Mouse (Mus musculus) layer of hippocampus, adult 9-11 months (tissue): ENCODE data around the gene Msmp.

ENCODE experiments used
- DNase-seq: peaks from one replicate; pipeline ENCODE4 v3.0.0; 2022

The Msmp gene

DNA sequence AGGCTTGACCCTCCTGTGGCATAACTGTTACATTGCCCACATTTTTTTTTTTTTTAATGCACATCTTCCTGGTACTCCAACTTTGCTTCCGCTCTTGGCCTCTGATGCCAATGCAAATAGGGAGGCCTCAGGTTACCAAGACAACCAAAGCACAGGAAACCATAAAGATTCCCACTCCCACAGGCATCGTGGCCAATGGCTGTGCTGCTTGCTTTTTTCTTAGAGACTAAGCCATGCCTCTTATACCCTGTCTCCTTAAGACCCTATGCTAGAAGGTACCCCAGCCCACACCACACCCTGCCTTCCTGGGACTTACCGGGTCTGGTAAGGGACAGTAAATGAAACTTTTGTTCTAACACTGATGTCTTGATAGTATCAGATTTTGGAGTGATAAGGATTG, 9.2 kb upstream of the Msmp start:
- DNase-seq, result no peak

DNA sequence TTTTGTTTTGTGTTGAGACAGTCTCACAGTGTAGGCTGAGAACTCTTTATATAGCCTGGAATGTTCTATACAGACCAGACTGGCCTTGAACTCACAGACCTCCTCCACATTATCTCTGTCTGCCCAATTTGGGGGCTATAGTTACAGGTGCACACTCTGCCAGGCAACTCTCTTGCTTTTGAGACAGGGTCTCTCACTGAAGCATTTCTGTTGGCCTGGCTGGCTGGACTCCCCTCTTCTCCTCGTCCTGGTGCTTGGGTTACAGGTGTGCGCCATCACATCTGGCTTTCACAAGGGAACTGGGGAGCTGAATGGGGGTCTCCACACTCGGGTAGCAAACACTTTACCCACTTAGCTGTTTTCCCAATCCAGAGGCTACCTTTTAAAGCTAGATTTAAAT, 7.7 kb upstream of the Msmp start:
- DNase-seq, result no peak

DNA sequence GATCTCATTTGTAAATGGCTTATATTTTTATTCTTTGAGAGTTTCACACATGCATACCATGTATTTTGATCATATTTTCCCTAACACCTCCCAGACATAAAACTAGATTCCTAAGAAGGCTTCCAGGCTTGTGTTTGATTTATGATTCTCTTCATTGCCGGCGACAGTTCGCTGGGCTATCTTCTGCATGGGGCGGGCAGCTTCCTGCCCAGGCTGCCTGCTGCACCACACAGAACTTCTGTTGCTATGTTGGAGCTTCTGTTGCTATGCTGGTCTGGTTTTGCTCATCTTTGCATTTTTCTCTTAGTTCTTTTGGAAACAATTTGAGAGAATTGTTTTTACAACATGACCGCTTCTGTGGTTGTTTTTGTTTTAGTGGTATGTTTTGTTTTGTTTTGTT, 7.2 kb upstream of the Msmp start:
- DNase-seq, result no peak

DNA sequence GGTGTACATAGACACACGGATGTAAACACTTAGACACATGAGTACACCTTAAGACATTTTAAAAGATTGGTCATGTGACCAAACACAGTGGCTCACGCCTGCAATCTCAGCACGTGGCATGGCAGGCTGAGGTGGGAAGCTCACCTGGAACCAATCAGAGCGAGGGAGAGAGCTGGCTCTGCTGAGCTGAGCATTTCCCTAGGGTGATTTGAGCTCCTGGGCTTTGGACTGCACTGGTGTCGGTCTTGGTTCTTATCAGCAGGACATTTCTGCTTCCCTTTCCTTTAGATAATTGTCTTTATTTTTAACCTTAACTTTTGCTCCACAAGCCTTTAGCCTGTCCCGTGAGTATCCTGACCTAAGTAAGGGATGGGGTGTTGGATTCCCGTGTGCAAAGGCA, 3.4 kb upstream of the Msmp start:
- no peak for DNase-seq

GRCm38 (mm10) chr4:43586411-43586810, 2.1 kb upstream of the Msmp start:
- no peak for DNase-seq

GRCm38 (mm10) chr4:43585682-43586081, 1.4 kb upstream of the Msmp start:
- no peak for DNase-seq

- no peak for DNase-seq
These were observed 873 bp downstream of the Msmp start for GRCm38 (mm10) chr4:43583421-43583820.

GRCm38 (mm10) chr4:43582241-43582640, 2.1 kb downstream of the Msmp start:
- DNase-seq, result no peak

DNA sequence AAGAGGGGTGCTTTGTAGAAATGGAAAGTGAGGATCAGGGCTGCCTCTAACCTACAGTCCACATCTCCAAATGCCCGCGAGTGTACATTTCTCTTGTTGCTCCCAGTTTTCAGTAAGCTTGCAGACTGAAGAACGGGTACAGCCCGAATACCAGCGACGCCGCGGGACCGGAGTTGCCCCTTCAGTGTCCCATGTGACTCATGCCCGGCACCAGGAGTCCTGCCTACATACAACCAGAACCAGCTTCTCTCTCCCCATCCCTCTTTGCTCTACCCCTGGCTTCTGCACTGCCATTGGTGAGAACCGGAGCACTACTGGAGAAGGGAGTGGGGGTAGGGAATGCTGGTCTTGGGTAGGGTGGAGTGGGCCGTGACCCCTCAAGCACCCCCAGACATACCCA, 2.9 kb downstream of the Msmp start:
- no peak for DNase-seq

DNA sequence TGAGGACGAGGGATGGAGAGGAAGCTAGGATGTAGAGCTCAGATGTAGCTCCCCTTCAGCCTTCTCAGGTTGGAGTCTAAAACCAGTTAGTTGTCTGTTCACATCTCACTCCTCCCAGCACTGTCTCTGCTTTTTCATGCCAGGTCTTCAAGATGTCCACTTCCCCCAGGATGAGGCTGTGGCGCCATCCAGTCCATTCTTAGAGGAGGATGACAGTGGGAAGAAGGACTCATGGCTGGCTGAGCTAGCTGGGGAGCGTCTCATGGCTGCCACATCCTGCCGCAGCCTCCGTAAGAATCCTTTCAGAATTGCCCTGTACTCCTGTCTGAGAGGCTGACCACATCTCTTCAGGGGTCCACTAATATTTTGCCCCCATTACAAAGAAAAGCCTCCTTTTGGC, 3.6 kb downstream of the Msmp start:
- DNase-seq, result no peak

- no peak for DNase-seq
These were observed 4.6 kb downstream of the Msmp start for GRCm38 (mm10) chr4:43579731-43580130.

GRCm38 (mm10) chr4:43579256-43579655, 5.0 kb downstream of the Msmp start:
- DNase-seq, result no peak

GRCm38 (mm10) chr4:43578376-43579204, 5.7 kb downstream of the Msmp start, which contains the start of the genes Rgp1 and Gba2:
Gene Rgp1, plus strand, starts transcription at chr4:43578715.
Gene Gba2, minus strand, starts transcription at chr4:43578873.
- DNase-seq, result peak; percentile 83

DNA sequence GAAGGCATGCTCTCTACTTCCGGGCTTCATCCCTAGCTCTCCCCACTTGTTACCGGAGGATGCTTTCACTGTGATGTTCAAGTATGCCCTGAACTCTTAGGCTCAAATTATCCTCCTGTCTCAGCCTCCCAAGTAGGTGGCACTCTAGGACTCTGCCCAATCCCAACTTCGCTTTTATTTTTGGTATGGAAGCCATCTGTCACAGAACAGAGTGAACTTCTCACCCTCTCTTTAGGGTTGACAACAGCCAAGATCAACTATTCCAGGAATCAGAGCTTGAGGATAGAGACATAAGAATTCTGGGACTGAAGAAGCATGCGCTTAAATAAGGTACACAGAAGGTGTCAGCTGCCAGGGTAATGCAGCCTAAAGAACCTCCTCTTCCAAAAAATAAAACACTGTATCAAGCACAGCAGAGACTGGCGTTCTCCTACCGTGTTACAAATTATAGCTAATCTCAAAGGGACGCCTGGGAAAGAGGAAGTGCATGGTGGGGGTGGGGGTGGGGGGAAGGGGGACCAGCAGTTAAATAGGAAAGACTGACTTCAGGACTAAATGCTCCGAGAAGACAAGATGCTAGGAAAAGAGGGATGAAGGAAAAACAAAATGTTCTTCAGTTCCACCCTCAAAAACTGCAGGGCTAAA, 6.9 kb downstream of the Msmp start:
- no peak for DNase-seq

DNA sequence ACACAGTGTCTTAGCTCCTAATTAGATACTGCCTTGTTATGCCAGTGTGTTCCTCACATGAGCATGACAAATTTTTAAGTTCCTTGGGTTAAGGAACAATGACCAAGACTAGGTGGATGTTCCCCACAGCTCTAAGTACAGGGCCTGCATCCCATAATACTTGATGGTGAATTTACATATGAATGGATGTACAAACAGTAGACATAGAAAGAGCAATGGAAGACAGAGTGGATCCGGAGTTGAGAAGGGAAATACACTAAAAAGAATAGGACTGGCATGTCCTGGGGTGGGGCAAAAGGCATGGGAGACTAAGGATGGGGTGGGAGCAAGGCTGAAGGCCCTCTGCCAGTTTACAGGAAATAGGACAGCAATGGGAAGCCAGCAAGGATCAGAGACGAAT, 8.9 kb downstream of the Msmp start:
- no peak for DNase-seq

DNA sequence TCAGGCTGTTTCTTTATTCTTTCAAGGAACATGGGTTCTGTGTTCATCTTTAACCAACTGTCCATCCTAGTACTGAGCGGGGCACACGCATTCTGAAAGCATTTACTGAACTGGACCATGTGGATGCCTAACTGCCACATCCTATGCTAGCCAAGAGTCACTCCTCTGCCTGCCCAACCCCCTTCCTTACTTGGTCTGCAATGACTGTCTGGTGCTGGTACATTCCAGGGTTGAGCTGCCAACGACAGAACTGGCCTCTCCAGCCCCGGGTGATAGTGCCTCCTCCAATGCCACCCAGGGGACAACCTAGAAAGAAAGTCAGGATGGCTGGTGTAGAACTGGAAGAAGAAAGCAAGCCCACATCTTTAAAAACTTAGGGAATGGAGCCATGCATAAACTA, 10.7 kb downstream of the Msmp start:
- no peak for DNase-seq

DNA sequence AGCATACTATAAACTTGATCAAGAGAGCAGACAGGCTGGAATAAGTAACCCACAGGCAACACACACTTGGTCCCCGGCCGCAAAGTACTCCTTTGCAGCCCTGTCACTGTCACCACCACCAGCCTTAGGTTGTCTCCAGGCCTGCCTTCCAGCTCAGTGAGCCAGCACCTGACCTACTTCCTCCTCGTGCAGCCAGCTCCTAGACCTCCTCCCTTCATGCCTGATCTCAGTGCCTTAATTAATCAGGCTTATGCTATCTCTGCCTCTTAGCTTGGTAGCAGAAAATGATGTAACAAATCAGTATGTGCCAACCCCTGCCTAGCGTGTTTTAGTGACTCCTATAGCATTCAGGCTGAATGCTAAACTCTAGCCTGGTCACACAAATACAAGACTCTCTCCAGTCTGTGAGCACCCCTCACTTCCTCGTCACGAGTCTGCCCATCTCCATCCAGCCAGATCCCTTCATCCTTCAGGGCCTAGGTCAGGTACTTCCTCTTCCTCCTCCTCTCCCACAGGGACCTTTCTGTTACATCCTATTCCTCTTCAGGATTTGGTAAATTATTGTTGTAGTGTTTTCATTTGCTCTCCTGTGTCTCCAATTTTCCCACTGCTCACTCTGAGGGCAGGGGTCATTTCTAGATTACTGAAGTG, 12.8 kb downstream of the Msmp start:
- DNase-seq, result no peak

- no peak for DNase-seq
These were observed 17.2 kb downstream of the Msmp start for GRCm38 (mm10) chr4:43567140-43567539.

DNA sequence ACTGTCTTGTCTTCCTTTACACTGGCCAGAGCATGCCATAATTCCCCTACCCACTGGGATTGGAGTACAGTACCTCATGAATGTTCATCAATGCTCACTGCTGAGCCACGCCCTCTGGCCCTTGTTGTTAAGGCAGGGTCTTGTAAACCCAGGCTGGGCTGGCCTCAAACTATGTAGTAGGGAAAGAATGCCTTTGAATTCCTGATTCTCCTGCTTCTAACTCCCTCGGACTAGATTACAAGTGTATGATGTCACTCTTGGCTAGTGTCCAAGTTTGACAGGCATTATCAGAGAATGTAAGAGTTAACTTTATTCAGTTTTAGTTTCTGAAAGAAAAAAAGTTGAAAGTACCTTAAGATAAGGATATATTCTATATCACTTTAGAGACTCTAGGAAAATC, 20.1 kb downstream of the Msmp start:
- no peak for DNase-seq

DNA sequence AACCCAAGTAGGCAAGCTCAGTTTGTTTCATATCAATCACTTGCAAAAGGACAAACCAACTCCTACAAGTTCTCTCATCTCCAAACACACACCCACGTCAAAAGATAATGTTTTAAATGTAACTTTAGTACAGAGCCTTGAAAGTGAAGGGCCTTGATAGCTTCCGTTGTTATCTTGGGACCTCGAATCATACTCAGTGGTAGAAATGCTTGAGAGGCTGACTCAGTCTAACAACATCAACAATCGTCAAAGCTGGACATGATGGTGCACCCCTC, 20.8 kb downstream of the Msmp start:
- DNase-seq, result no peak

GRCm38 (mm10) chr4:43562769-43563600, 21.3 kb downstream of the Msmp start:
- no peak for DNase-seq

DNA sequence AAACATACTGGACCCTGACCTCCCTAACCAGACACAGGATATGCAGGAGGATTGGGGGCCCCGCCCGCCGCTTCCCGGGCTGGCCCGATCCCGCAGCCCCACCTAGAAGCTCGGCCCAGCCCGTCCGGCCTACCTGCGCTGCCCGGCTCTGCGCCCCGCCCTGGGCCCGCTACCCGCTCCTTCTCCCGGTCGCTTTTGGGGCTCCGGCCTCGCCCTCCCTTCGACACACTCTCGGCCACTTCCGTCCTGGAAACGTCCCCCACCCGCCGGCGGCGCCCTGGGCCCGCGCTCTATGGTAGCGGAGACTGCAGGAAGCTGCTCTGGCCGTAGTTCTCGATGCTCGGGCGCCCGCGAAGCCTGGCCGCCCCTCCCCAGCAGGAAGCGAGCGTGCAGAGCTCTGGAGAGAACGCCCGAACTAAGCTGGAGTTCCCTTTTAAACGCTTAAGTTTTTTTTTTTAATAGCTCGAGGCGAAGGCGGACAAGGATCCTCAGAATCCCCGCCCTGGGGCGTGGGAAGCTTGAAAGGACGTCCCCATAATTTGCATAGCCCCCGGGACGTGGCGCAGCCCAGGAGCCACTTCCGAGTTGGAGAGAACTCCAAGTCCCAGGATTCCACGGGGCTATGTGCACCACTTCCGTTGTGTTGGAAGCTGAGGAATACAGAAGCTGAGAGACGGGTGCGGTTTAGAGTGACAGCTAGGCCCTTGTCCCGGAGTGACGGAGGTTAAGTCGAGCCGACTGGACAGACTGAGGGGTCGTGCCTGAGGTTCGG, 22.1 kb downstream of the Msmp start, which contains the start of the genes Creb3 and Tln1:
Gene Creb3 (plus strand): TSS at position 336 of the 772 bp plus-strand sequence.
Gene Tln1 (minus strand): TSS at position 695 of the 772 bp plus-strand sequence.
- peak; percentile 96 for DNase-seq
